Mouse (Mus musculus): ENCODE results near the gene Ezr.

- TF ChIP-seq TAL1 (IDR thresholded peaks at IDR 0.05; ENCODE audit: low read length) = no peak
- no peak for TF ChIP-seq GATA1 (IDR thresholded peaks at IDR 0.05; ENCODE audit: low read length)
Measured at GRCm38 (mm10) chr17:6816796-6817195, 34.2 kb upstream of the Ezr start.
